Mouse (Mus musculus) megakaryocyte-erythroid progenitor cell, adult 5-6 weeks (primary cell): Measurements from ENCODE around the gene Rpia. TPM values are rescaled to one million over a fixed set of nuclear protein-coding genes. Genes with fewer than 3 reads are reported as not detected.

Experiments used
- ATAC-seq: replicated peaks from 2 replicates; pipeline ENCODE4 v1.8.0; 2016; ENCODE audit warnings: mild to moderate bottlenecking, inconsistent platforms; ENCODE audit not compliant: severe bottlenecking, poor library complexity, low FRiP score, low TSS enrichment
- total RNA-seq, 2 experiments: library from RNA; stranded (forward) in 1 of 2; stranded (reverse) in 1 of 2; fragments of 200-1000, 215-1000 nt in 1 of 2; fragments of >200 nt in 1 of 2; fragmentation: Nextera tagmentation in 1 of 2; gene quantifications; 2 replicates each; pipeline ENCODE4 v1.2.3; 2014 to 2017

The Rpia gene
- total RNA-seq, 2 experiments from 2014 or later, result 127 to 276 TPM

DNA sequence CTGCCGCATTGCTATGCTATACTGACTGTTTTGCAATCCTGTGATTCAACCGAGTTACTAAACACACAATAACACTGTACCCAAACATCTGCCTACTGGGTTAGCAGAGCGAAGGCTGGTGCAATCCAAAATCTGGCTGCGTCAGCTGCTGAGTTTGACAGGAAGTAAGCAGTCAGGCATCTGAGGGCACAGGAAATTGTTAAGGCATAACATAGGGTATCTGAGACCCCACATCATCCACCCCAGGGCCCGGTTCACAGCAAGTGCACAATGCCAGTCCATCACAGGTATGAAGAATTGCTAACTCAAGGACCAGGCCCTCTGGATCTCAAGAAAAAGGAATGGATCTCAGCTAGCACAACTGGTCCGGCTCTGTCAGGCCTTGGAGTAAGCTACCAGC lies 29.4 kb downstream of the Rpia start:
- ATAC-seq, result no peak

DNA sequence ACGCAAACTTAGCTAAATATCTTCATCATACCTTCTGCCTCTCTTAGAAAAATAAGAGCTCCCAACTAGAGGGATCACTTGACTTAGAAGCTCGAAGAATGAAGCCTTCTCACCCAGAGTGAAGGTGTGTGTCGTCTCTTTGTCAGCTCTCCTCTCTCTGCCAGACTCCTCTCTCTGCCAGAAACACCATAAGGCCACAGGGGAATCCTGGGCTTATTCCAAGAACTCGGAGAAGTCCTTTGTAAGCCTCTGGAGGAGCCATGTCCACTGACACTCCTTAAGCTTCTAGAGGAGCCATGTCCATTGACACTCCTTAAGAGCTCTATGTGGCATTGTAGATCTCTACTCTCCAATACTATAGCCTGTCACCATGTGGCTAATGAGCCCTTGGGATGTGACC lies 31.1 kb downstream of the Rpia start:
- ATAC-seq, result no peak

DNA sequence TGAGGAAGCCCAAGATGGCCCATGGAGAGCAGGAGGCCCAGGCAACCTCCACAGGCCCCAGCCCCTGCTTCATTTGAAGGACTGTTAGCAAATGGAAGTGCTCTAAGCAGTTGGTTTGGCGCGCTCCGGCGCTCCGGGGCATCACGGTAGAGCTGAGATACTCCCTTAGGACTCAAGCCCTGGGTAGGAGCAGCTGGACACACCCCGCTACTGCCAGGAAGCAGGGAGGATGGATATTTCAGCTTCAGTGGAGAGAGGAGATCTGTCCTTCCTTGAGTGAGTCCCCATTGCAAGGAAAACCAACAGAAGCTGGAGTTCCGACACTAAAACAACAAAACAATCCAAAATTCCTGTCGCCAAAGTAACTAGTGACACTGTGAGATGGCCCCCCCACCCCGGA lies 37.2 kb downstream of the Rpia start:
- ATAC-seq, result no peak

DNA sequence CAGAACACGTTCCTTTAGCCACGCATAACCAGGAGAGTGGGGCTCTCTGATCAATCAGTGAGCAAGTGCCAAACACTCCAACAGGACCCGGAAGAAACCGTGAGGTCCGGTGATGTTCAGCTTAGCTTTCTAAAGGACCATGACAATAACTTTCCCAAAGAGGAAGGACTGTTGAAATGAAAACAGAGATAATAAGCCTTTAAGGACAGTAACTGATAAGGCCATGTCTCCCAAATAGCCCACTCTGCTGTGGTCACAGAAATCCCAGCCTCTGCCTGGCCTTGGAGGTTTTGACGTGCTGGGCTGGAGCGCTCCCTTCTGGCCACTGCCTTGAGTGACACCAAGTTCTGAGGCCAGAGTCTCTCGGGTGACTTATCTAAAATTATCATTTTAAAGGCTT lies 39.7 kb downstream of the Rpia start:
- ATAC-seq, result peak; percentile 96

DNA sequence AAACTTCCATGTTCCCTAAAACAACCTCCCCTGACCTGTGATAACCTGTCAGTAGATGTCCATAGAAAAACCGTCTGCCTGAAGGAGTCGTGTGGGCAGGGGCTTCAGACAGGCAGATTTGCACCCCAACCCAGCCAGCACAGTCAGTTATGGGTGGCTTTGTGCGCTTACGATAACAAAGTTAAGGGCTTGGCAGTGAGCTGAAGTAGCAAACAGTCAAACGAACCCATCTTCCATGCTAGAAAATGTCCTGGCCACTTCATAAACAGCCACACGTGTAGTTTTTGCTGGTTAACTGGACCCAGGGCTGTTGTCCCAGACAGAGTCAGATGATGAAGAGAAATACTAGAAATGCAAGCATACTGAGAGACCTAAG lies 40.1 kb downstream of the Rpia start:
- ATAC-seq, result peak; percentile 76

DNA sequence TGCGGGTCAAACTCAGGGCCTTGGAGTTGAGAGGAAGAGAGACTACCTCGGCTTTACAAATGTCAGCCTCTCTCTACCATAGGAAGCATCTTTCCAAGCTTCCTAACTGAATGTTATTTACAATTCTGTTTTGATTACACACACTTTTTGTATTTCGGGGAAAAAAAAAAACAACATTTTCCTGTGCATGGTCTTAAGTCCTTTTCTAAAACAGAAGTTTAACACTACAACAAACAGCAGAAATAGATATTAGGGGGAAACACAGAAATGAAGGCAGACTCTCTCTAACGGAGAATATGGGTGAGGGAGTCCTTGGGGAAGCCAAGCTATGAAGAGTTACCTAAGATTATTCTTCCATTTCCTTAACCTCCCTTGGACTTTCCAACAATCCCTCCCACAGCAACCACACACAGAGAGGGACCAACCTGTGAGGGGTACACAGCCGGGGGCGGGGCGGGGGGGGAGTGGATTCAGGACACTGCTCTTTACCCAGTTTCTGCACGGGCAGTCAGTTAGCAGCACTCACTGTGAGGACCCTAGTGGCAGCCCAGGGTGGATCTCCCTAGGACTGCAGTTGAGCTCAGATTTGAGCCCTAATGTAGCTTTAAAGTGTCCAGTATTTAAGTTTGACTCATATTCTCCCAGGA lies 40.7 kb downstream of the Rpia start:
- ATAC-seq, result peak; percentile 38

DNA sequence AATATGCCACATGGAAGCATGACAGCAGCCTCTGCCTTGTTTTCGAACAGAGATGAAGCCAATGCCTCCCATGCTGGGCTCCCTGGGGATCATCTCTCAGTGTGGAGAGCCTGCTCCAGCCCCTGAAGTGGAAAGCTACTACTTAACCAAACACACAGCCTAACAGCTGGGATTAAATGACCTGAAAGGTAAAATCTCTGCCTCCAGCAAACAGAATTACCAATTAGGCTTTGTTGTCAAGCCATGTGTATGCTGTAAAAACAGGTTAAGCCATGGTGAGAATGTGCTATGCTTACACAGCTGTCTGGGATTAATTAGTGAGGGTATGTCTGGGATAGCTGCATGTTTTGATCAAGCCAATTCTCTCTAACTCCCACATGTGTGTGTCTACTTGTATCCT lies 42.3 kb downstream of the Rpia start:
- no peak for ATAC-seq

DNA sequence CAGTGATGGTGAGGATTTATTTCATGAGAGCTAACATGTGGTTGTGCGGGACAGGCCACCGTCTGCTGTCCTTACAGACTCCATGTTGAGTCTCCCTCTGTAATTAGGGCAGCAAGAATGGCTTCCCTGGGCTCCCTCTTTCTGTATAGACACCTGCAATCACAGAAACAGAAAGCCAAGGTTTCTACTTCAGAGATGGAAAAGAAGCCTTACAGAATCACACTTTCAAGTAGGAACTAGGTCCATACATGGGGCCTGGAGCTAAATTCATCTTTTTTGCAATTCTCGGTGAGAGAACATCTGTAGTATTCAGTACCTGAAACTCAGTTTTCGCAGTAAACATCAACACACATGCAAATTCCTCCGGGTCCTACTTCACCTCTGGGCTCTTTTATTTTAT lies 44.3 kb downstream of the Rpia start:
- ATAC-seq, result no peak

DNA sequence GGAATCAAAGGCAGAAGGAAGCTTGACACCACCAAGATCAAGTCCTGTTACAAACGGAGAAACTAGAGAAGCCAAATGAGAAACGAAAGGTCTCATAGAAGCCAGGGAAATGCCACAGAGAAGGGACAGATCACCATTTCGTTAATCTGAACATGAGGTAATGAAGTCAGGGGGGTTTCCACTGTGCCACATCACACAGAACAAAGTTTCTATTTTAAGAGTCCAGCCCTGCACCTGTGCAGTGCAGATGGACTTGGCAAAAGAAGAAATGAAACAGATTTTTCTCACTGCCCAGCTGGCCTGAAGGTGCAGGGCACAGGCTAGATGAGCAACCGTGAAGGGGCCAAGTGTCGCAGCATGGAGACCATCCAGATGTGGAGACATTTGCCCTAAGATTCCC lies 48.1 kb downstream of the Rpia start:
- ATAC-seq, result no peak

DNA sequence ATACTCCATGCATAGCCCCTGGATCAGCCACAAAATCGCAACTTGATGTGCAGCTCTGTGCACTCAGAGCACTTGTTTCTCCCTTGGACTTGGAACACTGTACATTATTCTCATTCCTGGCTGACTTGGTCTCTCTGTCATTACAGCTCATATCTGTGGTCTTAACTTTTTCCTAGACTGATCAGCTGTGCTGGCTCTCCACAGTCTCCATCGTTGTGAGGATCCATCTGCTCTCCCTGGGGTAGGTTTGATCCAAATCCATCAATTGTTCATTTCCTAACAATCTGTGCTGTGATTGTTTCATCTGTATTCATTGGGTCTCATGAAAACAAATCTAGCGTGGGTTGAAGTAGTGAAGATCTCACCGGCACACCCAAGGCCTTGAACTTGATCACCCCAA lies 49.2 kb downstream of the Rpia start:
- no peak for ATAC-seq

DNA sequence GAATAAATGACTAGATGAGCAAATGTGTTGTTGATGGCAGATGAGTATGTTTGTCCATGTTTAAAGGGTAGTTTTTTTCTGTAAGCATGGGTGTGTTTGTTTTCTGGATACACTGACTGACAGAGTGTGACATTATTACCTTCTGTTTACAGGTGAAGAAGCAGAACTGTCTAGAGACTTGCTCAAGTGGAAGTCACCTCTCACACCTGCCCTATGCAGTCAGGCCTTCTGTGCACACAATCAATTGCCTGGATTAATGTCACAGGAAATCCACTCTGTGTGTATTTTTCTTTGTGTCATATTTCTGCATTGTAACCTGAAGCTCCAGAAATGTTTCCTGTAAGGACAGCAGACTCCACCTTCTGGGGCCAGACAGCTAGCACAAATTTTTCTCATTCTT lies 51.5 kb downstream of the Rpia start:
- ATAC-seq, result no peak

DNA sequence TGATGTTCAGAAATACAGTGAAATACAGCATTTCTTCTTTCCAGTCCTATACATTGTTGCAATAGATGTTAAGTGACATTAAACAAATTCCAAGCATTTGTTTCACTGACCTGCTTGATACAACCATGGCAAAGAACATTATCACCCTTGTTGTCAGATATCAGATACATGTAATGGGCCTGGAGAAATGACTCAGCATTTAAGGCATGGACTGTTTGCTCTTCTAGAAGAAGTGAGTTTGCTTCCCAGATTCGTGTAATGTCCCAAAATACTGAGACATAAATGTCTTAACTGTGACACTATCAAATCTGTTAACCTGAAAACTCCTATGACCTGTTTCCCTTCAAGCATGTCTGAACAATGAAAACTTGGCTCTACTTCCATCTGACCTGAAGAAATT lies 52.6 kb downstream of the Rpia start:
- no peak for ATAC-seq

DNA sequence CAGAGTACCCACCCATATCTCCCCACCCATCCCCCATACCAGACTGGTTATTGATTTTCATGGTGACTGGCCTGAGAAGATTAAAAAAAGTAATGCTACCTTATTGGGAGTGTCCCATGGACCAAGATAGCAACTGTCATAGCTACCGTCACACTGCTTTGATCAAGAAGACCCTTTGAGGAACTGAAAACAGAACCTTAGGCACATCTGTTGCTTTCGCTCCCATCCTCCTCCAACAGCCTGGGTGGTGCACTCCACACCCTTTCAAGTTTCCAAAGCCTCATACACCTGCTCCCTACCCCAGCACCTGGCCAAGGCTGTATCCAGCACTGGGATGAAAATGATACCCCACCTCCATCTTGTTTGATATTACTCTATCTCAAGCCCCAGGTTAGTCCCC lies 56.5 kb downstream of the Rpia start:
- no peak for ATAC-seq

DNA sequence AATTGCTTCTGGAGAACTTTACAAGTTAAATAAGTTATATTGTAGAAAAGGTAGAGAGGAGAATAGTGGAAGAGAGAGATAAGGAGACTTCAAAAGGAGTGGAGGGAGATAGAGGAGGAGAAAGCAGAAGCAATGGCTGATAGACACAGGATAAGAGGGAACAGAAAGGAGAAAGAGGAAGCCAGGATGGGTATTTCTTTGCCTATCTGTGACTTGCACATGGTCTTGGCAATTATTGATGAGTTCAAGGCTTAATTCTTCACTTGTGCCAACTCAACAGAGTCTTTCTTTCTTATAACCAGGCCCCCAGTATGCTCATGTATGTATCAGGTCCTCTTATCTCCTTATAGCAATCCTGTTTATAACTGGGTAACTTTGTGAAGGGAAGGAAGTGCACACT lies 61.2 kb downstream of the Rpia start:
- ATAC-seq, result peak; percentile 91

DNA sequence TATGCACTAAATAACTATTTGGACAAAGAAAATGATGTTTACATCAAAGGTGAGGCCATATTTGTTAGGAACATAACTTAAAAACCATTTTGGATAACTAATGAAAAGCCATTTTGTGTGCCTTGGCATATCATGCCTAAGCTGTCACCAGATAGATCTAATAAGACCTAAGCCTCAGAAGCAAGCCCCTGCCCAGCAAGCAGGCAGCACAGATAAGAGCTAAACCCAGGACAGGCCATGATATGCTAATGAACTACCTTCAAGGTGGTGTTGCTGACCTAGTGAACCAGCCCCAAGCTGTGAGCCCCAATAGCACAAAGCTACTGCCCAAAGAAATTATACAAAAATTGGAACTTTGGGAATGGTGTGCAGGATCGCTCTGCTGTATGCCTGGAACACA lies 62.9 kb downstream of the Rpia start:
- ATAC-seq, result peak; percentile 66

DNA sequence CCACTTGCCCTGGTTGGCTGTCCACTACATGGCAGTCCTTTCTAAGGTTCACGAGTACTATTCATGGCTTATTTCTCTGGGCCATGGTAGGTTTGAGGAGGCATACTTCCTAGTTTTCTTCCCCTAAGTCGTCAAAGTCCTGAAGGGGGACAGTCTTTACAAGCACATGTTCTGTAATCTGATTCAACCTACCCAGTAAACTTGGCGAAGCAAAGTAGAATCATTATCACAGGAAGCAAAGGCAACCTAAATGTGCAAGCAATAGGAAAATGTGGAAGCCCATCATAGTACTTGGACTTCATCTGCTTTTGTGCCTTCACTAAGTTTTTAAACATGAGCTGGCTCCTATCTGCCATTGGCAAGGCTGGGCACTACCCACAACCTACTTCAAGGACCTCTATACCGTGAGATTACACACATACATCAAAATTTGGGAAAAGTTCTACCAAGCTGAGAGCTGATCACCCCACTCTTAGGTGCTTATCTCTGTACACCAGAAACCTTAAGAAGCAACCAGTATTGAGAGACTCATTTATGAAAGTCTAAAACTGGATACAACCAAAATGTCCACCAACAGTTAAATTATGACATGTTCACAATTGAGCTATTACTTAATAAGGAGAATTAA lies 64.8 kb downstream of the Rpia start:
- peak; percentile 74 for ATAC-seq

DNA sequence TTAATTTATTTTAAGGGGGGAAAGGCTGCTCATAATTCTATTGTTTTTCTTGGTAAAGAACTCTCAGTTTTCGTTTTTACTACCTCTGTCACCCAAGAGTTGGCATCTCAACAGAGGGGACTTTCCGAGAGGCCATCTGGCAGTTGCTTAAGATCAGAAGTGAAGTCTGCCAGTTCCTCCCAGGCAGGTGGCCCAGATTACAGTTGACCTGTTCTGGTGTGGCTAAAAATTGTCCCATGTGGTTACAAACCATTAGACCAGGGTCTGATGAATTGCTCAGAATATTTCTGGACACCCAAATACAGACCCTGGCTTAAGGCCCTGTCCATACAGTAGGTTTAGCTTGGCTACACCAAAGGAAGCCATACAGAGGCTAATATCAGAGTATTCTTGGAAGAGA lies 66.4 kb downstream of the Rpia start:
- no peak for ATAC-seq

DNA sequence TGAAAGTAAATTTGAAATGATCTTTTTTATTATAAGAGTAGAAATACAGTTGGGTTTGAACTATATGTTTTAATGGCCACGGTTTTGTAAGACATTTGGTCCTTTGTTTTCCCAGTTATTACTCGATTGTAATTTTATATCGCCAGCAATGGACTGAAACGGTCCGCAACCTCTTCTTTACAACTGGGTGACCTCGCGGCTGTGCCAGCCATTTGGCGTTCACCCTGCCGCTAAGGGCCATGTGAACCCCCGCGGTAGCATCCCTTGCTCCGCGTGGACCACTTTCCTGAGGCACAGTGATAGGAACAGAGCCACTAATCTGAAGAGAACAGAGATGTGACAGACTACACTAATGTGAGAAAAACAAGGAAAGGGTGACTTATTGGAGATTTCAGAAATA lies 67.3 kb downstream of the Rpia start:
- no peak for ATAC-seq

DNA sequence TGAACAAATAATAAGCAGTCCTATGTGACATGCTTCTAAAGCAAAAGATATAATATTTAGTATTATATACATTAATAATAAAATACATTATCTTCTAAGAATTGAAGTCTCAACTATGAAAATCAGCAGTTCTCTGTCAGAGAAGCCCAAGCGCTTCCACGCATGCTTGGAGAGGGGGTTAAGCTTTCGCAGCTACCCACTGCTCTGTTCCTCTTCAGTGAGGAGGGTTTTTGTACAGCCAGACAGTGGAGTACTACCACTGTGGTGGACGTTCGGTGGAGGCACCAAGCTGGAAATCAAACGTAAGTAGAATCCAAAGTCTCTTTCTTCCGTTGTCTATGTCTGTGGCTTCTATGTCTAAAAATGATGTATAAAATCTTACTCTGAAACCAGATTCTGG lies 69.7 kb downstream of the Rpia start:
- no peak for ATAC-seq

DNA sequence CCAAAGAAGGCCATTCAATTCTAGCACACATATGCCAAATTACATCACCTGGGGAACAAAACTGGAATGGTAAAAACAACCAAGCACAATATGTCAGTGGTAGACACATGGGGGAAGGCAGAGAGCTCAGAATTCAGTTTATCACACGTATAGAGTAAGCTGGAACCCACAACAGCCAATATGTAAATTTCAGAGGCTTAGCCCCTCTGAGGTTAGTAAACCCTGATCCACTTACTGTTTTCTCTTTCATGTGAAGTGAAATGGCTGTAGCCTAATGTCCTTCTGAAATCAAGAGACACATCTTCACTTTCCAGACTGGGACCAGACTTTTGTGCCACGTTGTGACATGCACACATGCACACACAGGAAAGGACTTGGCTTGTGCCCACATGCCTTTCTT lies 73.3 kb downstream of the Rpia start:
- no peak for ATAC-seq

DNA sequence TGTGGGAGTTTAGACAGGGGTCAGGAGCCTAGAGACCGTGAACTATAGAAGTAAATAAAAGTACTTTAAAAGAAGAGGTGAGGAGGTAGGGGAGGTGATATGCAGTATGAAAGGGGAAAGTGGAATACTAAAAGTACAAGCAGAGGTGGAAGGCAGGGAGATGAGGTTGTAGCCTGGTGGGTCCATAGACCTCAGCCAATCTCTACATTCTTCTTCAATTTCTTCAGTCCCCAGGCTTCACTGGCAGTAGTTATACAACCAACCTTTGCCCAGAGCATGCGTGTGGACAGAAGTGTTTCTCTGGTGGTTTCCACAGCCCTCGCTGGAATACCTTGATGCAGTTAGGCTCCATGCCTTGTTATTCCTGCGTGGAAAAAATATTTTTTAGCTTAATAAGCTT lies 73.9 kb downstream of the Rpia start:
- ATAC-seq, result no peak
